Comparison of ENCODE assay signal across 10 mouse cellular contexts in genomic region chr7:30490251-30490956, GRCm38 (mm10). TPM values are rescaled to one million over a fixed set of nuclear protein-coding genes. Genes with fewer than 3 reads are reported as not detected.
A peak's percentile ranks its signal among the peaks of the same experiment; 100 is the strongest.
DNase-seq lines count a peak whose midpoint lies in the region; ATAC-seq lines count a peak whose summit lies in the region.
"Had no signal": no experiment of that assay in that cellular context is flagged by ENCODE, and none has a peak within 500 bp of the region (broad histone marks: within the 10 kb centered on the region; RNA-seq: fewer than 3 reads in every experiment).

No protein-coding gene starts in this region.

- H3K36me3 ChIP-seq in midbrain, embryonic 14.5 days (ENCODE audit: control insufficient read depth, insufficient read depth, low read length), result no peaks in the 10 kb centered on the region
- H3K36me3 ChIP-seq in midbrain, embryonic 15.5 days (replicated peaks), result no peaks in the 10 kb centered on the region

- DNase-seq in adrenal gland, adult 18-20 months (ENCODE audit: low spot score in 2 of 2), result peak; percentile 23 to 32
- no peak for DNase-seq in adrenal gland, postnatal 25 days
- peak; percentile 80 for DNase-seq in midbrain, embryonic 14.5 days
- peak; percentile 74 to 80 for DNase-seq in cerebellum, postnatal 14 days
- DNase-seq in layer of hippocampus, adult 18-20 months (ENCODE audit: low spot score in 2 of 2), result peak; percentile 44 to 75
- DNase-seq in lung, postnatal 36 days, result peak; percentile 38
- peak; percentile 51 for DNase-seq in thymus, postnatal 0 days (ENCODE audit: low spot score)

- H3K4me3 ChIP-seq in midbrain, embryonic 14.5 days (replicated peaks; ENCODE audit: low read depth, low read length), result no peak overlapping the region
- no peak overlapping the region for H3K4me3 ChIP-seq in midbrain, embryonic 15.5 days
- H3K4me3 ChIP-seq: myocyte had no signal

- H3K4me2 ChIP-seq in midbrain, embryonic 14.5 days (ENCODE audit: low read length), result no peak overlapping the region
- H3K4me2 ChIP-seq in midbrain, embryonic 15.5 days, result no peak overlapping the region

- no peaks in the 10 kb centered on the region for H3K27me3 ChIP-seq in midbrain, embryonic 14.5 days (ENCODE audit: control insufficient read depth, insufficient read depth, low read length)
- peaks cover 7% of the 10 kb centered on the region for H3K27me3 ChIP-seq in midbrain, embryonic 15.5 days (replicated peaks)

- H3K9me3 ChIP-seq in midbrain, embryonic 14.5 days (ENCODE audit: control insufficient read depth, low read length), result no peaks in the 10 kb centered on the region
- H3K9me3 ChIP-seq in midbrain, embryonic 15.5 days, result no peaks in the 10 kb centered on the region

- no peak overlapping the region for H3K27ac ChIP-seq in midbrain, embryonic 14.5 days (replicated peaks; ENCODE audit: low read depth, low read length)
- no peak overlapping the region for H3K27ac ChIP-seq in midbrain, embryonic 15.5 days

- H3K4me1 ChIP-seq in midbrain, embryonic 14.5 days (ENCODE audit: control insufficient read depth, insufficient read depth, low read length), result no peaks in the 10 kb centered on the region
- H3K4me1 ChIP-seq in midbrain, embryonic 15.5 days, result no peaks in the 10 kb centered on the region

- 30% methylated on average over 16 of the region's 16 CpGs for WGBS in midbrain, embryonic 14.5 days
- 31% methylated on average over 16 of the region's 16 CpGs for WGBS in midbrain, embryonic 15.5 days

- no peak for ATAC-seq in midbrain, embryonic 14.5 days (ENCODE audit: low FRiP score, low TSS enrichment)
- ATAC-seq in midbrain, embryonic 15.5 days (replicated peaks), result no peak

- no peak overlapping the region for H3K9ac ChIP-seq in midbrain, embryonic 14.5 days (replicated peaks; ENCODE audit: low read length)
- H3K9ac ChIP-seq in midbrain, embryonic 15.5 days, result no peak overlapping the region

RNA-seq across cellular contexts. Expression of gene Prodh2, which starts 3.0 kb away (rescaled TPM):
- total RNA-seq in adrenal gland, adult 18-20 months (2021), result 1 to 10 TPM in 1 of 2 experiments, not detected in 1; 1.2 TPM
- total RNA-seq in adrenal gland, postnatal 25 days (2021), result 1.6 TPM in 1 of 2 replicates, not detected in the other
- polyA plus RNA-seq in midbrain, embryonic 14.5 days (2014; fragmentation: Nextera tagmentation; extraction: Ambion mirVana), result not detected in 2 replicates
- polyA plus RNA-seq in midbrain, embryonic 15.5 days (2015; fragmentation: Nextera tagmentation; extraction: Ambion mirVana), result not detected in 2 replicates
- total RNA-seq in layer of hippocampus, adult 18-20 months (2021), result not detected
- not detected in 2 replicates for polyA plus RNA-seq in thymus, postnatal 0 days (2015; fragmentation: Nextera tagmentation; extraction: Ambion mirVana)
- total RNA-seq: heart, postnatal 36 days had no signal
- polyA plus RNA-seq: myocyte had no signal

RNA-seq across cellular contexts. Expression of gene Nphs1, which starts 32.3 kb away (rescaled TPM):
- not detected for total RNA-seq in adrenal gland, adult 18-20 months (2021)
- total RNA-seq in adrenal gland, postnatal 25 days (2021), result not detected in 2 replicates
- polyA plus RNA-seq in midbrain, embryonic 14.5 days (2014; fragmentation: Nextera tagmentation; extraction: Ambion mirVana), result 0.74 and 1.4 TPM in 2 replicates
- 0.41 and 0.61 TPM in 2 replicates for polyA plus RNA-seq in midbrain, embryonic 15.5 days (2015; fragmentation: Nextera tagmentation; extraction: Ambion mirVana)
- 1 to 10 TPM in 1 of 2 experiments, under 1 TPM in 1; 0.96 to 1.8 TPM for total RNA-seq in layer of hippocampus, adult 18-20 months (2021)
- 0.29 and 0.46 TPM in 2 replicates for polyA plus RNA-seq in thymus, postnatal 0 days (2015; fragmentation: Nextera tagmentation; extraction: Ambion mirVana)
- total RNA-seq: heart, postnatal 36 days had no signal

RNA-seq across cellular contexts. Expression of gene Kirrel2, which starts 32.9 kb away (rescaled TPM):
- not detected for total RNA-seq in adrenal gland, adult 18-20 months (2021)
- total RNA-seq in adrenal gland, postnatal 25 days (2021), result not detected in 2 replicates
- 5.0 and 5.7 TPM in 2 replicates for polyA plus RNA-seq in midbrain, embryonic 14.5 days (2014; fragmentation: Nextera tagmentation; extraction: Ambion mirVana)
- polyA plus RNA-seq in midbrain, embryonic 15.5 days (2015; fragmentation: Nextera tagmentation; extraction: Ambion mirVana), result 1.3 and 2.7 TPM in 2 replicates
- 10 to 100 TPM; 11.9 to 17.4 TPM for total RNA-seq in layer of hippocampus, adult 18-20 months (2021)
- polyA plus RNA-seq in thymus, postnatal 0 days (2015; fragmentation: Nextera tagmentation; extraction: Ambion mirVana), result 0.10 and 0.17 TPM in 2 replicates
- total RNA-seq: heart, postnatal 36 days had no signal
- polyA plus RNA-seq: myocyte had no signal

RNA-seq across cellular contexts. Expression of gene Arhgap33, which starts 44.5 kb away (rescaled TPM):
- total RNA-seq in adrenal gland, adult 18-20 months (2021), result 1 to 10 TPM; 1.8 to 2.7 TPM
- total RNA-seq in adrenal gland, postnatal 25 days (2021), result 5.6 and 7.4 TPM in 2 replicates
- 101 and 129 TPM in 2 replicates for polyA plus RNA-seq in midbrain, embryonic 14.5 days (2014; fragmentation: Nextera tagmentation; extraction: Ambion mirVana)
- polyA plus RNA-seq in midbrain, embryonic 15.5 days (2015; fragmentation: Nextera tagmentation; extraction: Ambion mirVana), result 144 and 158 TPM in 2 replicates
- 100 to 1,000 TPM in 1 of 2 experiments, 10 to 100 TPM in 1; 97.4 to 108 TPM for total RNA-seq in layer of hippocampus, adult 18-20 months (2021)
- polyA plus RNA-seq in thymus, postnatal 0 days (2015; fragmentation: Nextera tagmentation; extraction: Ambion mirVana), result 3.6 and 4.6 TPM in 2 replicates

RNA-seq across cellular contexts. Expression of gene Aplp1, which starts 45.1 kb away (rescaled TPM):
- 10 to 100 TPM; 31.8 to 40.6 TPM for total RNA-seq in adrenal gland, adult 18-20 months (2021)
- total RNA-seq in adrenal gland, postnatal 25 days (2021), result 19.6 and 29.9 TPM in 2 replicates
- polyA plus RNA-seq in midbrain, embryonic 14.5 days (2014; fragmentation: Nextera tagmentation; extraction: Ambion mirVana), result 662 and 710 TPM in 2 replicates
- 790 and 817 TPM in 2 replicates for polyA plus RNA-seq in midbrain, embryonic 15.5 days (2015; fragmentation: Nextera tagmentation; extraction: Ambion mirVana)
- 1,000 to 10,000 TPM; 1,425 to 1,440 TPM for total RNA-seq in layer of hippocampus, adult 18-20 months (2021)
- 1.3 and 2.8 TPM in 2 replicates for polyA plus RNA-seq in thymus, postnatal 0 days (2015; fragmentation: Nextera tagmentation; extraction: Ambion mirVana)

Comparison
In these comparisons a context has a peak if more than half of its experiments do, and no peak if none do; other contexts are left out.
1. RNA of gene Kirrel2, which starts 32.9 kb away (total RNA-seq): 11.9 to 17.4 TPM in layer of hippocampus, adult 18-20 months; not detected in adrenal gland, adult 18-20 months and not detected in adrenal gland, postnatal 25 days; every median in the first group is over 10 times any median in the second.